Mouse (Mus musculus): ENCODE results near the gene Iqcf3. TPM values are rescaled to one million over a fixed set of nuclear protein-coding genes. Genes with fewer than 3 reads are reported as not detected.
"Not testable (repeated sequence)": the region's sequence is repeated elsewhere in the genome, so short reads cannot be mapped to it uniquely, and the experiment has no call there.

Gene Iqcf3
- polyA plus RNA-seq, 1 experiment: not detected

GRCm38 (mm10) chr9:106501846-106502245 lies 59.6 kb downstream of the Iqcf3 start:
- TF ChIP-seq CTCF (IDR thresholded peaks at IDR 0.05; ENCODE audit: control insufficient read depth, insufficient read depth, low read length) (no peak), POLR2A (IDR thresholded peaks at IDR 0.05; ENCODE audit: borderline replicate concordance, control insufficient read depth, low read depth, low read length) (no peak)
- Histone ChIP-seq H3K4me1 (ENCODE audit: control insufficient read depth, insufficient read depth, low read length) (no peaks in the 10 kb centered on the region), H3K27ac (ENCODE audit: control insufficient read depth, insufficient read depth, low read depth, low read length, poor library complexity) (no peak overlapping the region), H3K4me3 (replicated peaks; ENCODE audit: control insufficient read depth, low read depth, low read length) (no peak overlapping the region)
- WGBS: 86% methylated on average over 22 of the region's 22 CpGs

GRCm38 (mm10) chr9:106499667-106500066 lies 61.8 kb downstream of the Iqcf3 start, which contains the start of gene Iqcf1:
Iqcf1 (plus strand) TSS chr9:106499967.
- TF ChIP-seq POLR2A (IDR thresholded peaks at IDR 0.05; ENCODE audit: borderline replicate concordance, control insufficient read depth, low read depth, low read length) (no peak), CTCF (IDR thresholded peaks at IDR 0.05; ENCODE audit: control insufficient read depth, insufficient read depth, low read length) (no peak)
- H3K4me3 ChIP-seq (replicated peaks; ENCODE audit: control insufficient read depth, low read depth, low read length): no peak within 1 kb of the TSS
- H3K4me1 ChIP-seq (ENCODE audit: control insufficient read depth, insufficient read depth, low read length): no peaks in the 10 kb centered on the region
- H3K27ac ChIP-seq (ENCODE audit: control insufficient read depth, insufficient read depth, low read depth, low read length, poor library complexity): no peak within 1 kb of the TSS
- WGBS: 87% methylated on average over 6 of the region's 6 CpGs

- WGBS: 79% methylated on average over 6 of the region's 6 CpGs
Measured at GRCm38 (mm10) chr9:106487602-106488001, 73.8 kb downstream of the Iqcf3 start.

GRCm38 (mm10) chr9:106485076-106485475 lies 76.4 kb downstream of the Iqcf3 start:
- no peaks in the 10 kb centered on the region for H3K4me1 ChIP-seq (ENCODE audit: control insufficient read depth, insufficient read depth, low read length)
- no peak for TF ChIP-seq CTCF (IDR thresholded peaks at IDR 0.05; ENCODE audit: control insufficient read depth, insufficient read depth, low read length)
- no peak for TF ChIP-seq POLR2A (IDR thresholded peaks at IDR 0.05; ENCODE audit: borderline replicate concordance, control insufficient read depth, low read depth, low read length)
- H3K4me3 ChIP-seq (replicated peaks; ENCODE audit: control insufficient read depth, low read depth, low read length): no peak overlapping the region
- no peak overlapping the region for H3K27ac ChIP-seq (ENCODE audit: control insufficient read depth, insufficient read depth, low read depth, low read length, poor library complexity)
- WGBS: 82% methylated on average over 10 of the region's 10 CpGs

More at GRCm38 (mm10) chr9:106487602-106488001, 73.8 kb downstream of the Iqcf3 start:
- H3K4me1 ChIP-seq (ENCODE audit: control insufficient read depth, insufficient read depth, low read length); H3K27ac ChIP-seq (ENCODE audit: control insufficient read depth, insufficient read depth, low read depth, low read length, poor library complexity); H3K4me3 ChIP-seq (replicated peaks; ENCODE audit: control insufficient read depth, low read depth, low read length): not testable (repeated sequence)

- Histone ChIP-seq H3K4me3 (replicated peaks; ENCODE audit: control insufficient read depth, low read depth, low read length) (no peak overlapping the region), H3K27ac (ENCODE audit: control insufficient read depth, insufficient read depth, low read depth, low read length, poor library complexity) (no peak overlapping the region), H3K4me1 (ENCODE audit: control insufficient read depth, insufficient read depth, low read length) (no peaks in the 10 kb centered on the region)
- TF ChIP-seq CTCF (IDR thresholded peaks at IDR 0.05; ENCODE audit: control insufficient read depth, insufficient read depth, low read length): no peak
- WGBS: 93% methylated on average over 17 of the region's 17 CpGs
Measured at GRCm38 (mm10) chr9:106483606-106484005, 77.8 kb downstream of the Iqcf3 start.

- 91% methylated on average over 10 of the region's 10 CpGs for WGBS
- Histone ChIP-seq H3K4me1 (ENCODE audit: control insufficient read depth, insufficient read depth, low read length) (no peaks in the 10 kb centered on the region; the same call in 1 of the 2 replicates), H3K27ac (ENCODE audit: control insufficient read depth, insufficient read depth, low read depth, low read length, poor library complexity) (no peak overlapping the region), H3K4me3 (replicated peaks; ENCODE audit: control insufficient read depth, low read depth, low read length) (no peak overlapping the region)
- TF ChIP-seq POLR2A (IDR thresholded peaks at IDR 0.05; ENCODE audit: borderline replicate concordance, control insufficient read depth, low read depth, low read length) (no peak), CTCF (IDR thresholded peaks at IDR 0.05; ENCODE audit: control insufficient read depth, insufficient read depth, low read length) (no peak)
Measured at GRCm38 (mm10) chr9:106483136-106483535, 78.3 kb downstream of the Iqcf3 start.

GRCm38 (mm10) chr9:106482578-106483115 lies 78.8 kb downstream of the Iqcf3 start:
- 87% methylated on average over 17 of the region's 17 CpGs for WGBS

GRCm38 (mm10) chr9:106481676-106482075 lies 79.8 kb downstream of the Iqcf3 start:
- no peak for TF ChIP-seq CTCF (IDR thresholded peaks at IDR 0.05; ENCODE audit: control insufficient read depth, insufficient read depth, low read length)
- TF ChIP-seq POLR2A (IDR thresholded peaks at IDR 0.05; ENCODE audit: borderline replicate concordance, control insufficient read depth, low read depth, low read length): no peak
- Histone ChIP-seq H3K4me3 (replicated peaks; ENCODE audit: control insufficient read depth, low read depth, low read length) (no peak overlapping the region), H3K4me1 (ENCODE audit: control insufficient read depth, insufficient read depth, low read length) (no peaks in the 10 kb centered on the region; the same call in 1 of the 2 replicates), H3K27ac (ENCODE audit: control insufficient read depth, insufficient read depth, low read depth, low read length, poor library complexity) (no peak overlapping the region)
- 87% methylated on average over 13 of the region's 13 CpGs for WGBS

More at GRCm38 (mm10) chr9:106482578-106483115, 78.8 kb downstream of the Iqcf3 start:
- TF ChIP-seq POLR2A (IDR thresholded peaks at IDR 0.05; ENCODE audit: borderline replicate concordance, control insufficient read depth, low read depth, low read length) (no peak), CTCF (IDR thresholded peaks at IDR 0.05; ENCODE audit: control insufficient read depth, insufficient read depth, low read length) (no peak)
- no peak overlapping the region for H3K27ac ChIP-seq (ENCODE audit: control insufficient read depth, insufficient read depth, low read depth, low read length, poor library complexity)
- H3K4me1 ChIP-seq (ENCODE audit: control insufficient read depth, insufficient read depth, low read length): no peaks in the 10 kb centered on the region; the same call in 1 of the 2 replicates
- H3K4me3 ChIP-seq (replicated peaks; ENCODE audit: control insufficient read depth, low read depth, low read length): no peak overlapping the region

GRCm38 (mm10) chr9:106481075-106481474 lies 80.4 kb downstream of the Iqcf3 start:
- H3K27ac ChIP-seq (ENCODE audit: control insufficient read depth, insufficient read depth, low read depth, low read length, poor library complexity): no peak overlapping the region
- TF ChIP-seq POLR2A (IDR thresholded peaks at IDR 0.05; ENCODE audit: borderline replicate concordance, control insufficient read depth, low read depth, low read length) (no peak), CTCF (IDR thresholded peaks at IDR 0.05; ENCODE audit: control insufficient read depth, insufficient read depth, low read length) (no peak)
- no peak overlapping the region for H3K4me3 ChIP-seq (replicated peaks; ENCODE audit: control insufficient read depth, low read depth, low read length)
- 40% methylated on average over 15 of the region's 15 CpGs for WGBS
- H3K4me1 ChIP-seq (ENCODE audit: control insufficient read depth, insufficient read depth, low read length): no peaks in the 10 kb centered on the region; the same call in 1 of the 2 replicates

Measured in bone marrow, adult 2 months (tissue).